Mouse (Mus musculus) lung, postnatal 25 days (tissue): ENCODE measurements at regions not wholly inside any gene's neighbourhood (a gene's known extent, or its start where the extent isn't known, plus 50 kb on each side); places are given as distances from the start of the nearest gene placed in this dataset.
"Not testable (repeated sequence)": the region's sequence is repeated elsewhere in the genome, so short reads cannot be mapped to it uniquely, and the experiment has no call there.

Experiments
- DNase-seq: peaks from one replicate; pipeline ENCODE4 v3.0.0; 2022; ENCODE audit warnings: low spot score

- DNase-seq: no peak
Observed at GRCm38 (mm10) chr6:26332226-26332625, 523.2 kb upstream of the Pot1a start.

GRCm38 (mm10) chr6:26304147-26304546, 495.1 kb upstream of the Pot1a start:
- DNase-seq: peak; percentile 3

- not testable (repeated sequence) for DNase-seq
Observed at GRCm38 (mm10) chr6:26301564-26301963, 492.5 kb upstream of the Pot1a start.

- no peak for DNase-seq
Observed at GRCm38 (mm10) chr6:26299208-26299607, 490.2 kb upstream of the Pot1a start.

- not testable (repeated sequence) for DNase-seq
Observed at GRCm38 (mm10) chr6:26297420-26297819, 488.4 kb upstream of the Pot1a start.

- no peak for DNase-seq
Observed at GRCm38 (mm10) chr6:26287900-26288299, 478.9 kb upstream of the Pot1a start.
